Mouse (Mus musculus): ENCODE data around the gene Sqor. TPM values are rescaled to one million over a fixed set of nuclear protein-coding genes. Genes with fewer than 3 reads are reported as not detected.

The Sqor gene
- total and polyA plus RNA-seq, 3 experiments = 0.85 TPM; not detected in 2

GRCm38 (mm10) chr2:122765794-122766145, 733 bp downstream of the Sqor start:
- peak overlapping the region; percentile 56 for H3K4me2 ChIP-seq (ENCODE audit: insufficient read depth, low read depth, poor library complexity, severe bottlenecking)

GRCm38 (mm10) chr2:122771002-122771401, 6.0 kb downstream of the Sqor start:
- no peak for DNase-seq (ENCODE audit: extremely low read depth)
- TF ChIP-seq HCFC1 (IDR thresholded peaks at IDR 0.05; ENCODE audit: low read depth, low read length) = no peak
- TF ChIP-seq MYC (IDR thresholded peaks at IDR 0.05; ENCODE audit: low read depth, low read length) = no peak
- no peak for TF ChIP-seq MAFK (IDR thresholded peaks at IDR 0.05; ENCODE audit: insufficient replicate concordance, low read length)
- TF ChIP-seq ZNF384 (IDR thresholded peaks at IDR 0.05; ENCODE audit: low read depth, low read length) = no peak
- no peak for TF ChIP-seq RCOR1 (conservative IDR thresholded peaks at IDR 0.05; ENCODE audit: low read depth, low read length)
- no peak for TF ChIP-seq TBP (conservative IDR thresholded peaks at IDR 0.05; ENCODE audit: low read depth, low read length)
- TF ChIP-seq NRF1 (IDR thresholded peaks at IDR 0.05; ENCODE audit: low read depth, low read length) = no peak
- no peak for TF ChIP-seq UBTF (IDR thresholded peaks at IDR 0.05; ENCODE audit: low read depth, low read length)
- no peak for TF ChIP-seq ETS1 (conservative IDR thresholded peaks at IDR 0.05; ENCODE audit: low read depth, low read length)
- no peak for TF ChIP-seq NELFE (IDR thresholded peaks at IDR 0.05; ENCODE audit: low read depth, low read length)
- TF ChIP-seq SIN3A (IDR thresholded peaks at IDR 0.05; ENCODE audit: low read length) = no peak
- TF ChIP-seq USF1 (IDR thresholded peaks at IDR 0.05; ENCODE audit: low read depth, low read length) = no peak
- no peak for TF ChIP-seq ELF1 (IDR thresholded peaks at IDR 0.05; ENCODE audit: low read depth, low read length)
- TF ChIP-seq RAD21 (IDR thresholded peaks at IDR 0.05; ENCODE audit: low read depth, low read length) = no peak
- TF ChIP-seq IRF4 (IDR thresholded peaks at IDR 0.05; ENCODE audit: low read depth, low read length) = no peak
- TF ChIP-seq CHD1 (IDR thresholded peaks at IDR 0.05; ENCODE audit: low read depth, low read length) = no peak
- no peak for TF ChIP-seq USF2 (conservative IDR thresholded peaks at IDR 0.05; ENCODE audit: low read depth, low read length)
- H3K4me3 ChIP-seq (replicated peaks in 1 of 3; ENCODE audit: low read depth in 2 of 3, low read length in 2 of 3, poor library complexity in 1 of 3) = no peak overlapping the region
- H3K9ac ChIP-seq (ENCODE audit: insufficient read depth, low read depth) = no peak overlapping the region
- in situ Hi-C loops (cut with MboI; ENCODE audit: low pct_ligation_motif_present, low pct_unique_long_range_greater_than_20kb, low sequenced_read_pairs) = no loop called here
- H3K79me2 ChIP-seq (replicated peaks; ENCODE audit: control insufficient read depth, extremely low read depth, insufficient read depth, poor library complexity, severe bottlenecking) = no peaks in the 10 kb centered on the region
- no peaks in the 10 kb centered on the region for H3K4me1 ChIP-seq (ENCODE audit: control insufficient read depth in 1 of 2, insufficient read depth in 2 of 2)
- no peaks in the 10 kb centered on the region for H3K9me3 ChIP-seq (replicated peaks; ENCODE audit: low read length)
- H3K36me3 ChIP-seq (replicated peaks in 1 of 2; ENCODE audit: control insufficient read depth in 1 of 2, insufficient read depth in 1 of 2, low read length in 1 of 2) = no peaks in the 10 kb centered on the region
- no peak overlapping the region for H3K4me2 ChIP-seq (ENCODE audit: insufficient read depth, low read depth, poor library complexity, severe bottlenecking)
- dilution Hi-C loops (cut with MboI; ENCODE audit: extremely low pct_ligation_motif_present, extremely low pct_unique_long_range_greater_than_20kb, low sequenced_read_pairs) = no loop called here
- peaks cover 2% of the 10 kb centered on the region for H3K27me3 ChIP-seq (replicated peaks)
- no peak overlapping the region for H3K27ac ChIP-seq (ENCODE audit: insufficient read depth, low read depth)

More at GRCm38 (mm10) chr2:122765794-122766145, 733 bp downstream of the Sqor start:
- H3K4me1 ChIP-seq (ENCODE audit: control insufficient read depth in 1 of 2, insufficient read depth in 2 of 2) = peaks cover 0 to 2% of the 10 kb centered on the region in 2 experiments; a peak in 1 of 4 replicates
- H3K9ac ChIP-seq (ENCODE audit: insufficient read depth, low read depth) = no peak overlapping the region
- no peak for TF ChIP-seq MYC (IDR thresholded peaks at IDR 0.05; ENCODE audit: low read depth, low read length)
- TF ChIP-seq NRF1 (IDR thresholded peaks at IDR 0.05; ENCODE audit: low read depth, low read length) = no peak
- TF ChIP-seq ELF1 (IDR thresholded peaks at IDR 0.05; ENCODE audit: low read depth, low read length) = no peak
- no peak for TF ChIP-seq JUN (IDR thresholded peaks at IDR 0.05; ENCODE audit: insufficient read depth, low read depth, low read length)
- no peak for TF ChIP-seq IRF4 (IDR thresholded peaks at IDR 0.05; ENCODE audit: low read depth, low read length)
- no peak for TF ChIP-seq SMC3 (IDR thresholded peaks at IDR 0.05; ENCODE audit: low read depth, low read length)
- TF ChIP-seq MAZ (IDR thresholded peaks at IDR 0.05; ENCODE audit: low read depth, low read length) = no peak
- TF ChIP-seq RAD21 (IDR thresholded peaks at IDR 0.05; ENCODE audit: low read depth, low read length) = no peak
- no peaks in the 10 kb centered on the region for H3K79me2 ChIP-seq (replicated peaks; ENCODE audit: control insufficient read depth, extremely low read depth, insufficient read depth, poor library complexity, severe bottlenecking)
- dilution Hi-C loops (cut with MboI; ENCODE audit: extremely low pct_ligation_motif_present, extremely low pct_unique_long_range_greater_than_20kb, low sequenced_read_pairs) (no loop called here), in situ Hi-C loops (cut with MboI; ENCODE audit: low pct_ligation_motif_present, low pct_unique_long_range_greater_than_20kb, low sequenced_read_pairs) (no loop called here)
- peak overlapping the region in 1 of 3 experiments; percentile 31 for H3K4me3 ChIP-seq (replicated peaks in 1 of 3; ENCODE audit: low read depth in 2 of 3, low read length in 2 of 3, poor library complexity in 1 of 3)
- no peaks in the 10 kb centered on the region for H3K36me3 ChIP-seq (replicated peaks in 1 of 2; ENCODE audit: control insufficient read depth in 1 of 2, insufficient read depth in 1 of 2, low read length in 1 of 2)
- no peak for DNase-seq (ENCODE audit: extremely low read depth)
- H3K27ac ChIP-seq (ENCODE audit: insufficient read depth, low read depth) = no peak overlapping the region
- peaks cover 2% of the 10 kb centered on the region for H3K27me3 ChIP-seq (replicated peaks)
- no peaks in the 10 kb centered on the region for H3K9me3 ChIP-seq (replicated peaks; ENCODE audit: low read length)
